Mouse (Mus musculus): ENCODE results near the gene Scaf1.

Scaf1 gene

GRCm38 (mm10) chr7:44956266-44956665 is 59.9 kb downstream of the Scaf1 start:
- DNase-seq (ENCODE audit: low read depth, low spot score): no peak

GRCm38 (mm10) chr7:44955628-44956027 is 60.5 kb downstream of the Scaf1 start:
- no peak for DNase-seq (ENCODE audit: low read depth, low spot score)

GRCm38 (mm10) chr7:44954091-44954885 is 61.9 kb downstream of the Scaf1 start:
- DNase-seq (ENCODE audit: low read depth, low spot score): no peak

- no peak for DNase-seq (ENCODE audit: low read depth, low spot score)
These were observed 62.6 kb downstream of the Scaf1 start for GRCm38 (mm10) chr7:44953561-44953960.

Measured in forelimb bud, embryonic 11.5 days (tissue).